Mouse (Mus musculus): ENCODE measurements at regions not wholly inside any gene's neighbourhood (a gene's known extent, or its start where the extent isn't known, plus 50 kb on each side); places are given as distances from the start of the nearest gene placed in this dataset.
"Not testable (repeated sequence)": the region's sequence is repeated elsewhere in the genome, so short reads cannot be mapped to it uniquely, and the experiment has no call there.

DNA sequence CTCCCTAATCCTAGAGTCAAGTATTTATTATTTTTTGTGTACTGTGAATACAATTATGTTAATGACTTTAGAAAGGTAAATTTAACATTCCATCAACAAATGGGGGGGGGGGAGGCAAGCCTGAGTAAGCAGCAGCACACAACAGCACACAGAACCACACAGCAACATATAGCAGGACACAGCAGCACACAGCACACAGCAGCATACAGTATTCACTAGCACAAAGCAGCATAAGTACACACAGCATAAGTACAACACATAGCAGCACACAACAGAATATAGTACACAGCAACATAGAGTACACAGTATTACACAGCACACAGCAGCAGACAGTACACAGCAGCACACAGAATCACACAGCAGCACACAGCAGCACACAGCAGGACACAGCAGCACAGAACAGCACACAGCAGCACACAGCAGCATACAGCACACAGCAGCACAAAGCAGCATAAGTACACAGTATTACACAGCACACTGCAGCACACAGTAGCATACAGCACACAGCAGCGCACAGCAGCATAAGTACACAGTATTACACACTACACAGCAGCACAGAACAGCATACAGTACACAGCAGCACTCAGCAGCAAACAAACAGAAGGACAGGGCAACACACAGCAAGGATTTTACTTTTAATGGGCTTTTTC lies 605.7 kb downstream of the Tbl1xr1 start:
- DNase-seq (ENCODE audit: low read depth, low spot score): no peak

DNA sequence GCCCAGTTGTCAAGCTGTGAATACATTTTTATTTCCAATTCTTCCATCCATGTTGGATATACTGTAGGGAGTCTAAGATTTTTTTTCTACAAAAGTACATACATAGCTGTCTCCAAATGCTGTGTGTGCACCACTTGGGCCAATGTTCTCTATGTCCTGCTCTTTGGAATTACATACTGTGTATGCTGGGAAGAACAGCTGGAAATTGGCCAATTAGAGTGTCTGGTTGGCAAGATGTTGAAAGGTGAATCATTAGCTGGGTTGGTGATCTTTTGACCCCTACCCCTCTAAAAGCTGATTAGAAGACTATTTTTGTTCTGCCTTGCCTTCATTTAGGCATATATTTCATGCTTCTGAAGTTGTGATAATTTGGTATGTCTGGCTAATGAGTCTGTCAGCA lies 622.9 kb downstream of the Tbl1xr1 start:
- DNase-seq (ENCODE audit: low read depth, low spot score): no peak

DNA sequence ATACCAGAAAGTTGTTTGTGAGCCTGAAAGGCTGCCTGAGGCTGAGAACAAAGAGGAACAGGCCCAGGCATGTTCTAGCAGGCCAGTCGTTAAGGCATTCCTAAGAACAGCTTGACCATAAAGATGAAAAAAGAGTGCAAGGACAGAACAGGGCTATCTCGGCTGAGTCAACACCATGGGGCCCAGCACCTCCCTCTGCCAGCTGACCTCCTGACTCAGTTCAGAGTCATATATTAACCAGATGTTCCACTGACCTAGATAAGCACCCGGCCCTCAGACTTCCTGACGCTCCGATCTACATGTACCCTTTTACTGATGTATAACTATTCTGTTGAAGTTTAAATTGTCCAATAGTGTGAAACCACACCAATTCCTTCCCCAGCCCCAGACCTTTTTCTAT lies 625.0 kb downstream of the Tbl1xr1 start:
- not testable (repeated sequence) for DNase-seq (ENCODE audit: low read depth, low spot score)

DNA sequence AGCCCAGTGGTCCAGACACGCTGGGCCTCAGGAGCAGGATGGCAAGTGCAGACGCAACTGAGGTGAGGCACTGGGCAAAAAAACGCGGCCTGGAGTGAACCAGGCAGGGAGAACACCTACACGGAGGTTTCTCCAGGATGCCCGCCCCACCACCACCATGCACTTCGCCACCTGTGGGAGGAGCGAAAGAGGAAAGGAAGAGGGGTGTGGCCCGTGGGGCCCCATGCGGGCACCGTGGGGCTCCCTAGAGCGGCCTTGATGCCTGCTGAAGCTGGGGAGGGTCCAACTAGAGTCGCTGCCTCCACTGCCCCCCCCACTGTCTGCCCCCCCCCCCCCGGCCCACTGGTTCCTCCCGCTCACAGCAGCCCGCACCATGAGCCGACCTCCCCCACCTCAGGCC lies 629.2 kb downstream of the Tbl1xr1 start:
- DNase-seq (ENCODE audit: low read depth, low spot score): no peak

DNA sequence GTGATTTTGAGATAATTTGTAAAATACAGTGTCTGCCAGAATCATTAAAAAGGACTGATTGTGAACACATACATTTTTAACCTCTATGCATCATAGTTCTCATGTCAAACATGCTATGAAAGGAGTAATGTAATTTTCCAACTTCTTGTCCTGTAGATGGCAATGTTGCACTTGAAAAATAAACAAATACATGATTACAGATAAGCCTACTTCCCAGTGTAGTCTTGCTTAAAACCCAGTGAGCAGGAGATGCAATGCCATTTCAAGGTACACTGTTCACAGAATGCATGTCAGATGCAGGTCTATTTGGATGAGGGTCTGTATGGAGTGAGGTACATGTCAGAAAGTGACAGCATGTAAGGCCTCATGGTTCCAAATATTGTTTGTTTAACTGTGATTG lies 668.6 kb downstream of the Tbl1xr1 start:
- DNase-seq (ENCODE audit: low read depth, low spot score): peak; percentile 3
